Mouse (Mus musculus): ENCODE results near the gene Nme9.

The Nme9 gene

DNA sequence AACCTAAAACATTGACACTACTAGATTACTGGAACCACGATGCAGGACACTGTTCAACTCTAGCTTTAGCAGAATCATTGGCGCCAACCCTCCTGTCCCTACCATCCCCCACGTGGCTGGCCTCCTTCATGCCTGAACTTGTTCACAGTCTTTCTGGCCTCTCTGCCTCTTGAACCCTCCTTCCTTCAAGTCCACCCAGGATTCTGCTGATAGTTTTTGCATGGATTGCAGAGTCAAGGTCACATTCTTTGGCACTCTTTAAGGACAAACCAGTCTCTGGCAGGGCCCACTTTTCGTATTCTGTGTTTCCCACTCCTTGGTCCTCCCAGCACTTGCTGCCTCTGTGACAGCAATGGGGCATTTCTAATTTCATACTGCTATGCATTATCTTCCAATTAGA, 31.9 kb downstream of the Nme9 start:
- DNase-seq (ENCODE audit: low spot score): no peak

DNA sequence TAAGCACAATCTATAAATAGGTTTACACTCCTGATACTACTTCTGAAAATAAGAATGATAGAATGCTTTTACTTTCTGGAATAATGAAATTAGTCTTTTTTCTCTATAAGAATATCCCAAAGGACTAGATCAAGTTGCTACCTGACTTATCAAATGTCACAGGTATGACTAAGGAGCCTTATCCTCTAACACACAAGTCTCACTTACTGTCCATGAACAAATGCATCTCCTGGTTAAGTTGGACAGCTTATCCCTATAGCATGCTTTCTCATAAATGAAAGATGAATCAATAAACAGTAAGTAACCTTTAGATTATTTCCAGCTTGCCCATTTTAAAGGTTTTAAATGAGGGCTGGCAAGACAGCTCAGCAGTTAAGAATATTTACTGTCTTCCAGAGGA, 33.4 kb downstream of the Nme9 start:
- DNase-seq (ENCODE audit: low spot score): no peak

DNA sequence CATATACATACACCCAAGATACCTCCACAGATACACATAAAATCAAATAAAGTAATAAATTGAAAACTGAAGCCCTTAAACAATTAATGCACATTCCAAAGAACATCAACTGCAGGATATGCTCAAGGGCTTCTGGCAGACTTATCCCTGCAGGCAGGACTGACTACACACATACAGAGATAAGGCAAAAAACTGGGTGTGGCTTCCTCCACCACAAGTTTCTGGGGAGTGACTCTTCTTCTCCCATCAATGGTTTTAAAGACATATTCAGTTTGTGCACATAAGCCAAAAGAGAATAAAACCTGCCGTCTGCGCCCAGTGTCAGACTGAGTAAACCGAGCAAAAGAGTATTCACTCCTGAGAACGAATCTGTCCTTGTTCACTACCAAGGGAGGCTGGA, 33.9 kb downstream of the Nme9 start:
- no peak for DNase-seq (ENCODE audit: low spot score)

DNA sequence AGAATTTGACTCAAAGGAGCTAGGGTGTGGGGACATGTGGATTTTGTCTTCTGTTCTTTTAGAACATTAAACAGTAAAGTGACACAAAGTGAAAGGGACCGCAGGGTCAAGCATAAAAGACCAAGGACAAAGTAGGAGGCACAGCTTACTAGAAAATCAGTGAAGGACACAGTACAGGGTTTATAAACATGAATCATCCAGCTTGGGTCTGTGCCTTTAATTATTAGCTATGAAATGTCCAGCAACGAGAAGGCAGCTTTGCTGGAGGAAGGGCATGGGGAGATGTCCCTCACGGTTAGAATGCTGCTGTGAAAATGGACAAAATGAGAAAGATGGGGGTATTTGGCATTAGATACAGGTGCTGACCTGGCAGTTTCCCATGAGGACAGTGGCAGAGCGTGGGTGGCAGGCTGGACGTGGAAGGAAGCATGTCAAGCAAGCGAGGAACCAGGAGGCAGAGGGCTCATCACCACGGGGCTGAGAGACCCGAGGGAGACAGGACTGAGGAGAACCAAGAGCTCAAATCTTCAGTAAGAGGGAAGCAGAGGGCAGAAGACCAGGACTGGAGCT, 35.9 kb downstream of the Nme9 start:
- DNase-seq (ENCODE audit: low spot score): no peak

DNA sequence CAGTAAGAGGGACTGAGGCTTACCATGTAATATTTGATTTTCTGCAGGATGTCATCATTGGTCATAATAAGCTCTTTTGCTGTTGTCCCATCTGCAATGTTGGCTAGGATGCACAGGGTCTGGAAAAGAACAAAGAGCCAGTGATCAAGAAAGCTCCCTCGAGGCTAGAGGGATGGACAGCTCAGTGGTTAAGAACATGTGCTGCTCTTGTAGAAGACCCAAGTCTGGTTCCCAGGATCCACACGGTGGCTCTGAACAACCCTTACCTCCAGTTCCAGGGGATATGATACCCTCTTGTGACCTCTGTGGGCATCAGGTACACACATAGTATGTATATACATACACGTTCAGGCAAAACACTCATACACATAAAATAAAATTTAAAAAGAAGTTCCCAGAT, 36.6 kb downstream of the Nme9 start:
- no peak for DNase-seq (ENCODE audit: low spot score)

DNA sequence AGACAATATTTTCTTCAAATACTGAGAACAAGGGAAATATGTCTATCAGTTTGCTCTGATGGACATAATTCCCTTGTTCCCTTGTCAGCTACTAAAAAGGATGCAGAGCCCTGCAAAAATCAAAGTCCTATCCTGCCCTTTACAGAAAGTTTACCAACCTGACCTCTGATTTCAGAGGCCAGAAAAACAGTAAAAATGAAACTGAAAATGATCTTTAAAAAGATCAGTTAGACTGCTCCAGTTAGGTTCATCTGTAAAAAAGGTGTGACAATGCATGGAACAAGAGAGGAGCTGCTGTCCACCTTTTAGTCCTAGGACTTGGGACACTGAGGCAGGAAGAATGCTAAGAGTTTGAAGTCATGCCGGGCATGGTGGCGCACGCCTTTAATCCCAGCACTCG, 39.8 kb downstream of the Nme9 start:
- DNase-seq (ENCODE audit: low spot score): no peak

DNA sequence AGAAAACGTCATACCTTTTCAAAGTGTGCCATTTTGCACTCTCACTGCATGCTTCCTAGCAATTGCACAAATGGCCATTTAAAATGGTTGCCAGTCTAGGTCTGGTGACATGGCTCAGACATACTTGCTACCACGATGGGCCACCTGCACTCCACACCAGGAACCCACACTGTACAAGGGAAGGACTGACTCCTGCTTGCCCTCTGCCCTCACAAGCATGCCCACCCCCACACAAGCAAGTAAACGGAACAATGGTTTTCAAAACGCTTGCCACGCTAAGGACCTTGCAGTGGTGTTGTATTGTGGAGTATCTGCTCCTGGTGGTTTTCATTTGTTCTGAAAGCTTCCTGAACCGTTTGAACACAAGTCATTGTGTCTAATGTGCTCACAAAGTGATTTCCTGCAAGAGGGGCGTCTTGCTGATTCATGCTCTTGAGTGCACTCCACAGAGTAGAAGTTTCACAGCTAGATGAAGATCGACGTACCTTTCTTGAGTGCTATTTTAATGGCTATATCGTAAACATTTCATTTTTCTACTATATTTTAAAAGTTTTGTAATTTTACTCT, 41.4 kb downstream of the Nme9 start:
- no peak for DNase-seq (ENCODE audit: low spot score)

DNA sequence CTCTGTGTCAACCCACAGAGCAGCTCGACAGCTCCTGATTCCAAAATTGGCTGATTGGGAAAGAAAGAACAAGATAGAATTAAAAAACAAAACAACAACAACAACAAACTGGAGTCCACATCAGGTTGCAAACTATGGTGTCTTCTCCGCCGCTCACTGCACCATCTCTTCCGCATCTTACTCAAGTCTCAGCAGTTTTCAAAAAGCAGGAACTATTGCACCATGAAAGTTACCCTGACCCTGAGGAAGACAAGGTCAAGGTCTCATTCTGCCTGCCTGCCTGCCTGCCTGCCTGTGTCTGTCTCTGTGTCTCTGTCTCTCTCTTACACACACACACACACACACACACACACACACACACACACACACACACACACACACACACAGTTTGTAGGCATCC, 48.1 kb downstream of the Nme9 start:
- DNase-seq (ENCODE audit: low spot score): no peak

DNA sequence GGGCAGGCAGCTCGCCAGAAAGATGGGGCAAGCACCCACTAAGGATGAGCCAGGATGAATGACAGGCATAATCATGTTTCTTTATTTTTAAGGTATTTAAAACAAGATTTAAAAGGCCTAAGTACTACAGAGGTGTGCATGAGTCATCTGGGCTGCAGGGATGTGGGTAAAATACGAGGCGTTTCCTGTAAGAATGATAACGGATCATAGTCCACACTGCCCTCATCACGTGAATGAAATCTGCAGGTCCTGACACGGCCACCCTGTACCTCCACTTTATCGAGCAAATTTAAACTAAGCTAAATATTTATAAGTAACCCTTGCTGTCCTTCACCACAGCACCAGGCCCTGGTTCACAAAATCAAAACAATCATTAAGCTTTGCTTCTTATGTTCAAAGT, 54.6 kb downstream of the Nme9 start:
- DNase-seq (ENCODE audit: low spot score): no peak
